Mouse (Mus musculus): ENCODE measurements at regions not wholly inside any gene's neighbourhood (a gene's known extent, or its start where the extent isn't known, plus 50 kb on each side); places are given as distances from the start of the nearest gene placed in this dataset.
"Not testable (repeated sequence)": the region's sequence is repeated elsewhere in the genome, so short reads cannot be mapped to it uniquely, and the experiment has no call there.

DNA sequence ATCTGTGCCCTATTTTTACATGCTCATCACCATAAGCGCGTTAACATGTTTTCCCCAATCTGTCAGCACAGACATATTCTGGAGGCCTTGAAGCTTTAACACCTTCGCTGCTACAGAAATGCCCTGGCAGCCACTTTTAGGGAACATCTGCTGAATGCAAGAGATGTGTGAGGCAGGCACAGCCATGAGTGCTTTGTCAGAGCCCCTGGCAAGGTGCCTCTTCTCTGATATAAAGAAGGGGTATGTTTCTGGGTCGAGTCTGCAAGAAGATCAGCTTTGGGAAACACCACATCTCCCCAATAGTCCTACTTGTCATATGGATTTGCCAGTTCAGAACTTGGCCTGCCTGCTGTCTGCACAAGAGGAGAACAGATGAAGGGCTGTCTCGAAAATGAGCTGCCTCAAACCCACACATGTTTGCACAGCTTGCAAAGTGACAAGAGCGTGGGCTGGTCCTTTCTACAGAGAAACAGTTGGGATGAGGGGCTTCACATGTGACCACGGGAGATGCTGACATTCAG, 1263.3 kb upstream of the Klhl29 start:
- DNase-seq (ENCODE audit: low spot score in 2 of 2): peak; percentile 78 to 84

DNA sequence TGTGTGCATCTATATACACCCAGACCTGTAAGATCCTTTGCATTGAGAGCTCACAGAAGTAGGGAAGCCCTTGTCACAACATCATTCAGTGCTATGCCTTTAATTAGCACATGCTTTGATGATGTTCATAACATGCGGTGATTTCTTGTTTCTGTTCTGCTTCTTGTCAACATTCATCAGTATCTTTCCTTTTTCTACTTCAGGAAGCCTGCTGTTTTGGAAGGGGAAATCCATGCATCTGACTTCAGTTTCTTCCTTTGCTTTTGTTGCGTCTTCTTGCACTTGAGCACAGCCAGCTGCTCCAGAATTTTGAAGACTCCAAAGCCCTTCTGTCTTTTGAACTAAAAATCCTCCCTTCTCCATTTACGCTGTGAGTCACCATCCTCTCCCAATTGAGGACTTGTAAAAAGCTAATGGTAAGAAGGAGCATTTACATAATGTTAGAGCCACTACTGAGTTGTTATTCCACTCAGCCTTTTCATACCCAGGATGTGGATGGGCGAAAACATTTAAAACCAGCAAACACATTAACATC, 1262.4 kb upstream of the Klhl29 start:
- peak; percentile 16 to 36 for DNase-seq (ENCODE audit: low spot score in 2 of 2)

DNA sequence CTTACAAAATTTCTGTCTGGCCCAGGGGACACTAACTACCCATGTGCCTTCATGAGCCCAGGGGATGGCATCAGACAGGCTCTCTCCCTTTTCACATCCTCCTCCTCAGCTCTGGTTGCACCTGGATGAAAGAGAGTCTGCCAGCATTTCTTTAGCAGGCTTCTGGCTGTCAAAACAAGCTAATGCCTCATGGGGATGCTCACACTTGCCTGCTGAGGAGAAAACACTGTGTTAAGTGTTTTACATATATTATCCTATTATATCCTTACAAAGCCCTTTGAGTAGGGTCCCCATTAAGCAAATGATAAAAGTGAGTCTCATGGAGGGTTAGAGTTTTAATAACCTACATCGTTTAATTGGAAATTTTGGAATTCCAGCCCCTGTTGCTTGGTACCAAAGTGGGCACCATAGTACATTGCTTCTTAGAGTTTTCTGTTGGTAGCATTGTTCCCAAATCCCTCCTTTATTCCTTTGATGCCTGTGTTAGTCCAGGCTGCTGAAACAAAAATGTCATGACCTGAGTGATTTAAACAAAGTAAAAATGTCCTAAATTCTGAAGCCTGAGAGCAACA, 1247.2 kb upstream of the Klhl29 start:
- no peak for DNase-seq (ENCODE audit: low spot score in 2 of 2)

DNA sequence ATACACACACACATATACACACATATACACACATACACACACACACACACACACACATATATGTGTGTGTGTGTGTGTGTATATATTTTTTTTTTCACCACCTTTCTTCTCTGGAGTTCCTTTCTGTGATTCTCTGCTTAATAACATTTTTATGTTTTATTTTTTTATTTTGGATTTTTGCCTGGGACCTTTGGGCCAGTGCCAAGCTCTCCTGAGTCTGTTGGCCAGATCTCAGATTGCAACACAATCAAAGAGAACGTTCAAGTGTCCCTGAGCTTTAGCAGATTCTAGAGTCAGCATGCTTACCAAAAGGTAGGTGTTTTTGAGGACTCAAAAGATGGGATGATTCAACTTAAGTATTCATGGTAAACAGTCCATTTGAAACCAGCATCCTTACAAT, 1225.6 kb upstream of the Klhl29 start:
- no peak for DNase-seq (ENCODE audit: low spot score in 2 of 2)

DNA sequence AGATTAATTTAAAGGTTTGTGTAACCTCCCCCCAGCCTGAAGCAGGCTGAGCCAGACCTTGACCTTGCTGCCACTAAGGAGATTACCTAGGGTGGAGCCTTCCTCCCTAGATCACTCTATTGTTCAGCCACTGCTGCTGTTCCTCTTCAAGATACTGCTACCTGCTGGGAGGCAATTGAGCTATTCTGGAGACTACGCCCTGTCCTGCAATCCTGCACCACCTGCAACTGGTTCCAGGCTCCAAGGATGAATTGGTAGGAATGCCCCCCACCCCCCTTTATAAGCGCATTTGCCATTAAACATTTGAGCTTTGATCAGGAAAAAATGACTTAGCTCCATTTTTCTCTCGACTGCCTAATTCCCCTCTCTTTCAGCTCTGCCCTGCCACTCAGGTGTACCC, 1220.0 kb upstream of the Klhl29 start:
- DNase-seq (ENCODE audit: low spot score in 2 of 2): not testable (repeated sequence)

DNA sequence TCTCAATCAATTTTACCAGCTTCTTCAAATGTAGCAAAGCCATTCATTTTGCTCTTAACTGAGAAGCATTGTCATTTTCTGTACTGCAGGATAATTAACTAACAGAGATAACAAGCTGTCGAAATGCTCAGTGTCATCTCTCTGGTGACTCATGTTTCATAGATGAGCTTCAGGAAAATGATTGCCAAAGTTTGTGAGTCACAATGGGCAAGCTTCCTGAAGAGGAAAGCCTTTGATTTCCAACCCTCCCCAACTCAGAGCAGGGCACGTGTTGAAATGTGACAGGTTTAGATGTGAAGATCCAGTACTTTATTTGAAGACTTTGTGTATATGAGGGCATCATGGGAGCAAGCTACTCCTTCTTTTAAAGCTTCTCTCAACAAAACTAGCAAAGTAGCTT, 1214.7 kb upstream of the Klhl29 start:
- DNase-seq (ENCODE audit: low spot score in 2 of 2): no peak

DNA sequence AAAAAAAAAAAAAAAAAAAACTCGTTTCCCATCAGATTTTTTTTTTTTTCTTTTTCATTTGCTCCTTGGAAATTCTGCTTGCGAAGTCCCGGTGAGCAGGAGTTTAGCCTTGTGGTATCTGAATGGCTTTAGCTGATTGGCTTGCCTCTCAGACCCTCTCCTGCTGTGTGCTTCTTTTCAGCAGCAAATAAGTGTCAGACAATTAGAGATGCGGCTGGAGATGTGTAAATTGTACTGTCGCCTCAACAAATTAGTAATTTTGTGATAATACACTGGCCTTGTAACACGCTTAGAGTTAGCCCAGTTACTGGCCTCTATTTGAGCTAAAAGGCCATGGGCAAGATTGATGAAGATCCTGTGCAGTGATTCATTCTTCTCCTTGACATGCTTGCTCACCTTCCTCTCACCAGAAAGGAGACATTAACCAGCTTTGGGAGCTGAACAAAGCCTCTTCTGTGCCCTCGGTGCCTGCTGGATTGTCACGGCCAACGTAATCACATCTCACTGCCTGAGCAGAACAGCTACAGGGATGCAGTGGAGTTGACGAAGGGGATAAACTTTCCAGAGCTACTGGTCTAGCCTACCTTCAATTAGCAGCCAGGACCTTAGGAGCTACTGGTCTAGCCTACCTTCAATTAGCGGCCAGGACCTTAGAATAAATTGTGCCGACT, 1212.7 kb upstream of the Klhl29 start:
- no peak for DNase-seq (ENCODE audit: low spot score in 2 of 2)

DNA sequence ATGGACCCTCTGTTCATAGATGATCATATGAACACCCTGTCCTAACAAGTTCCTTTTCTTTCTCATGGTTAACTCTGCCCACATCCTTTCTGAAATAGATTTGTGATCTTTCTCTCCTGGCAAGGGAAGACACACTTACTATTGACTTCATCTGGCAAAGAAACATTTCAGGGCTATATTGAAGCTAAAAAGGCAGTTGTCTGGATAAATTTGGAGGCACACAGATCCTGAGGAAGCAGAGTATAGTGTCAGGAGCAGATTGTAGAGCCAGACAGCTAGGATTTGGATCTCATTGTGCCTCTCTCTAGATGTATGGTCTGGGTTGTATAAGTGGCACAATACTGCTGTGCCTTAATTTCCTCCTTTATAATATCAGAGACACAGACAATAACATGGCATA, 1204.7 kb upstream of the Klhl29 start:
- DNase-seq (ENCODE audit: low spot score in 2 of 2): peak in 1 of 2 experiments; percentile 15

DNA sequence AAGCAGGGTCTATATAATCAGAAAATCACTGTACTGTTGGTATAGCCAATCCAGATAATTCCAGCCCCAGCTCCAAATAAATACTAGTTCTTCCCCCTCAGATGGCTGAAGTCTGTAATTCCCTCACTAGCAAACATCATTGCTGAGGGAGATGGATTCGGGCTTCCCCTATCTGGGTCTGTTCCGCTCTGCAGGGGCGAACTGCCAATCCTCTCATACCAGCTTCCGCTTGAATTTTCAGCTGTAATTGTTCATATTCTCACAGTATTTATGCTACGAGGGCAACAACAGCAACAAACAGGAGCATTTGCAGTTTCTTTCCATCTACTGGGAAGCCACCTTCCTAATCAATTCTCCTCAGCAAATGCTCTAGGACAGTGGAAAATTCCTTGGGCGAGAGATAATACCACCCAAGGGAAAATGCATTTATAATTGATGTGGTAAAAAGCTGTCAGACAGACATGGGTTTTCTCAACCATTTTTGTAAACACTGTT, 1201.4 kb upstream of the Klhl29 start:
- no peak for DNase-seq (ENCODE audit: low spot score in 2 of 2)

Data from left cerebral cortex, adult 18-20 months (tissue).